In genomic region chr6:4992308-4992707, GRCm38 (mm10) we compare ENCODE assay signal across 25 mouse cellular contexts.
DNase-seq lines count a peak whose midpoint lies in the region; ATAC-seq and TF ChIP-seq lines count a peak whose summit lies in the region.
"Had no signal": no experiment of that assay in that cellular context is flagged by ENCODE, and none has a peak within 500 bp of the region (broad histone marks: within the 10 kb centered on the region; RNA-seq: fewer than 3 reads in every experiment).

No protein-coding gene starts in this region.

- H3K4me2 ChIP-seq in CH12.LX (ENCODE audit: insufficient read depth, low read depth, poor library complexity, severe bottlenecking) = no peak overlapping the region
- no peak overlapping the region for H3K4me2 ChIP-seq in limb, embryonic 14.5 days (replicated peaks; ENCODE audit: low read depth, low read length, severe bottlenecking)
- H3K4me2 ChIP-seq: embryonic facial prominence, embryonic 13.5 days; forebrain, embryonic 15.5 days; liver, embryonic 15.5 days; lung, embryonic 14.5 days; stomach, embryonic 15.5 days had no signal

- no peak for TF ChIP-seq EP300 in CH12.LX (IDR thresholded peaks at IDR 0.05; ENCODE audit: low read length)

- no peak overlapping the region for H3K27ac ChIP-seq in CH12.LX (ENCODE audit: insufficient read depth, low read depth)
- H3K27ac ChIP-seq in limb, embryonic 14.5 days (replicated peaks; ENCODE audit: low read depth, low read length) = peak overlapping the region; percentile 48; the same call in 1 of the 2 replicates
- H3K27ac ChIP-seq: embryonic facial prominence, embryonic 13.5 days; forebrain, embryonic 10.5 days; forebrain, embryonic 15.5 days; hindbrain, embryonic 10.5 days; liver, embryonic 15.5 days; stomach, embryonic 15.5 days had no signal

- no peak overlapping the region for H3K4me3 ChIP-seq in CH12.LX (replicated peaks in 1 of 3; ENCODE audit: low read depth in 2 of 3, low read length in 2 of 3, poor library complexity in 1 of 3)
- no peak overlapping the region for H3K4me3 ChIP-seq in limb, embryonic 14.5 days (replicated peaks; ENCODE audit: low read length)
- H3K4me3 ChIP-seq: embryonic facial prominence, embryonic 13.5 days; forebrain, embryonic 10.5 days; forebrain, embryonic 15.5 days; hindbrain, embryonic 10.5 days; liver, embryonic 15.5 days; stomach, embryonic 15.5 days had no signal

- no peaks in the 10 kb centered on the region for H3K79me2 ChIP-seq in CH12.LX (replicated peaks; ENCODE audit: control insufficient read depth, extremely low read depth, insufficient read depth, poor library complexity, severe bottlenecking)

- TF ChIP-seq RAD21 in CH12.LX (IDR thresholded peaks at IDR 0.05; ENCODE audit: low read depth, low read length) = no peak

- 93% methylated on average over 9 of the region's 9 CpGs for WGBS in limb, embryonic 14.5 days

- peaks cover 0 to 3% of the 10 kb centered on the region in 2 experiments; a peak in 1 of 4 replicates for H3K4me1 ChIP-seq in CH12.LX (ENCODE audit: control insufficient read depth in 1 of 2, insufficient read depth in 2 of 2)
- peaks cover 24% of the 10 kb centered on the region for H3K4me1 ChIP-seq in limb, embryonic 14.5 days (ENCODE audit: control insufficient read depth, insufficient read depth, low read length)
- H3K4me1 ChIP-seq: liver, embryonic 15.5 days had no signal

- no peak for TF ChIP-seq POLR2A in CH12.LX (IDR thresholded peaks at IDR 0.05; ENCODE audit: low read depth, low read length)
- TF ChIP-seq POLR2A in limb, embryonic 14.5 days (IDR thresholded peaks at IDR 0.05; ENCODE audit: borderline replicate concordance, extremely low read depth, insufficient read depth, insufficient read length) = no peak

- H3K27me3 ChIP-seq in CH12.LX (replicated peaks) = no peaks in the 10 kb centered on the region
- no peaks in the 10 kb centered on the region for H3K27me3 ChIP-seq in limb, embryonic 14.5 days (ENCODE audit: control insufficient read depth, insufficient read depth, low read length)
- H3K27me3 ChIP-seq: embryonic facial prominence, embryonic 13.5 days; forebrain, embryonic 15.5 days; liver, embryonic 15.5 days; stomach, embryonic 15.5 days had no signal

- no peaks in the 10 kb centered on the region for H3K36me3 ChIP-seq in CH12.LX (replicated peaks in 1 of 2; ENCODE audit: control insufficient read depth in 1 of 2, insufficient read depth in 1 of 2, low read length in 1 of 2)
- H3K36me3 ChIP-seq in limb, embryonic 14.5 days (ENCODE audit: control insufficient read depth, insufficient read depth, low read length) = no peaks in the 10 kb centered on the region
- H3K36me3 ChIP-seq: embryonic facial prominence, embryonic 13.5 days; forebrain, embryonic 10.5 days; forebrain, embryonic 15.5 days; hindbrain, embryonic 10.5 days; liver, embryonic 15.5 days; stomach, embryonic 15.5 days had no signal

- no peak for ATAC-seq in limb, embryonic 14.5 days (ENCODE audit: low FRiP score, low read depth)
- ATAC-seq: activated CD4-positive, CD25-positive, alpha-beta regulatory T cell, adult 4 months; forebrain, embryonic 15.5 days; intestine, postnatal 0 days; midbrain, embryonic 16.5 days had no signal

- H3K9me3 ChIP-seq in CH12.LX (replicated peaks; ENCODE audit: low read length) = no peaks in the 10 kb centered on the region
- H3K9me3 ChIP-seq in limb, embryonic 14.5 days (ENCODE audit: control insufficient read depth, low read length) = no peaks in the 10 kb centered on the region
- H3K9me3 ChIP-seq: embryonic facial prominence, embryonic 13.5 days; forebrain, embryonic 10.5 days; forebrain, embryonic 15.5 days; hindbrain, embryonic 10.5 days; stomach, embryonic 15.5 days had no signal

- no peak overlapping the region for H3K9ac ChIP-seq in CH12.LX (ENCODE audit: insufficient read depth, low read depth)
- H3K9ac ChIP-seq in limb, embryonic 14.5 days (ENCODE audit: low read depth, low read length, severe bottlenecking) = no peak overlapping the region
- H3K9ac ChIP-seq: embryonic facial prominence, embryonic 13.5 days; forebrain, embryonic 15.5 days; liver, embryonic 15.5 days; lung, embryonic 14.5 days; stomach, embryonic 15.5 days had no signal

- dilution Hi-C loops in CH12.LX (cut with MboI; ENCODE audit: extremely low pct_ligation_motif_present, extremely low pct_unique_long_range_greater_than_20kb, low sequenced_read_pairs) = no loop called here

- in situ Hi-C loops in CH12.LX (cut with MboI; ENCODE audit: low pct_ligation_motif_present, low pct_unique_long_range_greater_than_20kb, low sequenced_read_pairs) = loop anchor here (25.0 kb wide), 1 partner anchor 395 kb away; the partner anchor contains the start of gene Asb4

- no peak for TF ChIP-seq CTCF in CH12.LX (conservative IDR thresholded peaks at IDR 0.05 in 1 of 2, IDR thresholded peaks at IDR 0.05 in 1 of 2; ENCODE audit: low read depth in 2 of 2, low read length in 2 of 2)

- DNase-seq in cerebellum, adult 11-12 months = peak; percentile 23
- DNase-seq in cerebellum, adult 11 months = no peak
- peak; percentile 32 for DNase-seq in layer of hippocampus, adult 11-12 months (ENCODE audit: low spot score)
- DNase-seq in layer of hippocampus, postnatal 10 days (ENCODE audit: low spot score in 2 of 2) = no peak
- no peak for DNase-seq in CH12.LX (ENCODE audit: extremely low read depth)
- no peak for DNase-seq in limb, embryonic 14.5 days (ENCODE audit: low spot score)
- DNase-seq in urinary bladder, postnatal 10 days (ENCODE audit: low spot score) = no peak
- DNase-seq: adrenal gland, adult 2 months; adrenal gland, postnatal 36 days; cerebellum, postnatal 10 days; heart, postnatal 14 days; kidney, adult 9 months; kidney, postnatal 10 days; lung, embryonic 14.5 days; lung, postnatal 14 days; right cerebral cortex, postnatal 25 days had no signal

TF ChIP-seq in CH12.LX, 34 proteins besides CTCF, POLR2A, EP300 and RAD21:
- TF ChIP-seq PAX5 (IDR thresholded peaks at IDR 0.05; ENCODE audit: low read length) (no peak), MAFK (IDR thresholded peaks at IDR 0.05; ENCODE audit: insufficient replicate concordance, low read length) (0 out of 2 replicates have a peak, but pooled peaks have one; percentile 21)

Comparison
In these comparisons a context has a peak if more than half of its experiments do, and no peak if none do; other contexts are left out.
1. DNase-seq: peak in cerebellum, adult 11-12 months (single experiment) and layer of hippocampus, adult 11-12 months (single experiment); none in cerebellum, adult 11 months (single experiment), layer of hippocampus, postnatal 10 days (0 of 2), CH12.LX (single experiment), limb, embryonic 14.5 days (single experiment) and urinary bladder, postnatal 10 days (single experiment).